Mouse (Mus musculus) MN1 (cell line): ENCODE measurements around the gene Map2k4.
A peak's percentile ranks its signal among the peaks of the same experiment; 100 is the strongest.

Experiments
- DNase-seq: peaks from one replicate; pipeline ENCODE4 v3.0.0-alpha.2; 2016; ENCODE audit warnings: low spot score

Gene Map2k4

GRCm38 (mm10) chr11:65706784-65707183, 81.3 kb downstream of the Map2k4 start:
- no peak for DNase-seq

DNA sequence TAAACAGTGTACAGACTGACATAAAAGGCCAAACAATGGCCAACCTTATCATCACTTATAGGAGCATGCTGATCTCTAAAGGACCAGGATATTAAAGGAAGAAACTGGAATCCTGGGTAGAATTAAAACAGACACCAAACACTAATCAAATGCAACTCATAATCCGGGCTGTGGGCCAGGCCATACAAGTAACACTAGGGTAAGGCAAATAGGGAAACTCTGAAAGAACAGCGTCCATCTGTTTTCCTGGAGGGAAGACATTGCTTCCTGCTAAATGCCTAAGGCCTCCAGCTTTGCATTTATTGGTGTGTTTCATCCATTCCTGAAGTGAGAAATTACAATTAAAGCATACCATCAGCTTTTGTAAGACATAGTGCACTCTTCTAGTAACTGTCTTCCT, 81.9 kb downstream of the Map2k4 start:
- no peak for DNase-seq

- no peak for DNase-seq
Measured at GRCm38 (mm10) chr11:65704861-65705260, 83.2 kb downstream of the Map2k4 start.

DNA sequence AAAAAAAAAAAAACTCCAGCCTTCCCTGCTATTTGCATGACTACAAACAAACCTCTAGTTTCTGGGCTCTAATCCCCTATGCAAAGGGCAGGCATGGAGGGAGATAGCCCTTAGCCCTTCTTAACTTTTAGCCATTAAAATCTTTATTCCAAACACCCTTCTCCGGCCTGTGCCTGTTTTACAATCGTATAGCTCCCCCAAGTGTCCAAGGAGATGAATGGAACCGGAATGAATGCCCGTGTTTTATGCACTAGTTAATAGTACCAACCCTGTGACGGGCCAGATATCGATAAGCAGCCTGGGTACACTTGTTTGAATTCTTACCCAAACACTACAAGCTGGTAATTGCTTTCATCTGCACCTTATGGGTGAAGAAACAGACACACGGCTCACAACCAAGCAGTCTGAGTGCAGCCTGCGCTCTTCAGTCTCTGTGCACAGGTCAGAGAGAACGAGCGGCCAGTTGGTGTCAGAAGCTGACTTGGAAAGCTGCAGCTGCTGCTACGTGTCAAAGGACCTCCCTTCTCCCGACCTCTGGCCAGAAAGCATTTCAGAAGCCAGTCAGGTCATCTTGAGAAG, 109.2 kb downstream of the Map2k4 start:
- peak; percentile 18 for DNase-seq

DNA sequence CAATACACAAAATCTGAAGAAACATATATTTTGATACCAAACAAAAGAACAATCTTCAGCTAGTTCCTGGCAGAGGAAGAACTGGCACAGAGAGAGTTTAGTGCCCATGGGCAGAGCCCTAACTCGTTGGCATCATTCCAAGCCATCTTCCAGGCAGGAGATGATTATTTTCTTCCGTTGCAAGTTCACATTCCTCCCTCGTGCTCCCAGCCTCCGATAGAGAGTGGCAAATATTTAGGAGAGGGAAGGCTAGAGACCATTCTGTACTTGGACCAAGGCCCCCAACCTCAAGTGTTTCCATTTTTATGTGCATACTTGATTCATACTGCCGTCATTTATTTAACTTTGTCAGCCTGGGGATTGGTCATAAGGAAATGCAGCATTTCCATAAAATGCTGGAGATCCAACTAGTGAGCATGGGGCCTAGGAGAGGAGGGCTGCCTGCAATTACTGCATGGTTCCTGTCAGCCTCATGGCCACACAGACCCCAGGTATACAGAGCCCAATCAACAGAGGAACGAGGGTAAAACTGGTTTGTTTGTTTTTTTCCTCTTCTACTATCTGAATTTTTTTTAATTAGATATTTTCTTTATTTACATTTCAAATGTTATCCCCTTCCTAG, 120.6 kb downstream of the Map2k4 start:
- DNase-seq, result no peak

DNA sequence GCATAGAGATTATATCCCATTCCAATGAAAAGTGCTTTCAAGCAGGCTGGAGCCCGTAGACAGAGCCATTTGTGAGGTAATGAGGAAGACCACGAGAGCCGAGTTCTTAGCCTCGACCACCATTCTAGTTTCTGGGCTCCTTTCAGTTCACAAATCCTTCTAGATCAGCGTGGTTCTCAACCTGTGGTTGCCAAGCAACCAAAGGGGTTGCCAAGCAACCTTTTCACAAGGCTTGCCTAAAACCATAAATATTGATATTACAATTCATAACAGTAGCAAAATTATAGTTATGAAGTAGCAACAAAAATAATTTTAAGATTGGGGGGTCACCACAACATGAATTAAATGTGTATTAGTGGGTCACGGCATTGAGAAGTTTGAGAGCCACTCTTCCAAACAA, 123.2 kb downstream of the Map2k4 start:
- DNase-seq, result no peak

- no peak for DNase-seq
Measured at GRCm38 (mm10) chr11:65661790-65662522, 126.1 kb downstream of the Map2k4 start.

- DNase-seq, result no peak
Measured at GRCm38 (mm10) chr11:65653932-65654331, 134.2 kb downstream of the Map2k4 start.

DNA sequence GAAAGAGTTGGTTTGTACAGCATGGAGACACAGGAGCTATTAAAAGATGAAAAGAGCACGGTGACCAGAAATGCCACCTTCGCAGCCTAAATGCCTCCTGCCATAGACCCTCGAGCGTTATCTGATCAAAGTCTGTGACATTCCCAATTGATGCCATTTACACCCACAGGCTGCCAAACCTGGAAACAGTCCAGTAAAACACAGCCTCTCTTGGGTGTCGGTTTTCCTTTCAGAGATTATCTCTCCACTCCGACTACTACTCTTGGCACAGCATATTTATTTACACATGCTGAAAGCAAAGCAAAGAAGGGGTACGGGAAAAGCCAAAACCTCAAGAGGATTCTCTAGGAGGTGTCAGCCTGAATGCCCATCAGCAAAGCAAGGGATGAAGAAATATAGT, 136.7 kb downstream of the Map2k4 start:
- DNase-seq, result no peak

GRCm38 (mm10) chr11:65649956-65650715, 138.0 kb downstream of the Map2k4 start:
- DNase-seq, result no peak

DNA sequence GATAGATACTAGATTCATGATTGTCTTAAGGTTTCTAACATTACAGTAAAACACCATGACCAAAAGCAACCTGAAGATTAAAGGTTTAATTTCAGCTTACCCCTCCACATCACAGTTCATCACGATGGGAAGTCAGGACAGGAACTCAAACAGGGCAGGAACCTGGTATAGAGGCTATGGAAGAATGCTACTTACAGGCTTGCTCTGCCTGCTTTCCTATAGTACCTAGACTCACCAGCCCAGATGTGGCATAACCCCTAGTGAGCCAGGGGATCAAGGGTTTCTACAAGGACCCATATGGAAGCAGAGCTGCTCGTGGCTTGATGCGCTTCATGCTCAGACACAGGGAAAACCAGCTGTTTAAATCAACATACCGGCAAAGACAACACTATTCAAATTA, 138.6 kb downstream of the Map2k4 start:
- DNase-seq, result no peak

DNA sequence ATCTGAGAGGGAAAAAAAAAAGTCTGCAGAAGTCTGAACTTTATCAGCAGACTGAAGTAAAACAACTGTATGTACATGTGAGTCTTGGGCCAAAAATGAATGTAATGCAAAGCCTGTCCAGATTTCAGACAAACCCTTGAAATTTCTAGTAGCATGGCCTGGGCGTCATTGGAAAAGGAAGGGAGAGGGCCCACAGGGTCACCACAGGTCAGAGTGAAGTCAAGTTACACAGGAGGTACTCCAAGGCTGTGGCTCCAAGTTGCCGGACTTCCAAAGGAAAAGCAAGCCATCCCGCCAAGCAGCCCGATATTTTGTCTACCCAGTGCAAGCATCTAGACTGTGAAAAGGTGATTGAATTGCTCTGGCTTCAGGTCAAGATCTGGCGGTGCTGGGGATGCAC, 141.8 kb downstream of the Map2k4 start:
- no peak for DNase-seq

- DNase-seq, result no peak
Measured at GRCm38 (mm10) chr11:65644539-65644938, 143.6 kb downstream of the Map2k4 start.

- DNase-seq, result no peak
Measured at GRCm38 (mm10) chr11:65640261-65640660, 147.8 kb downstream of the Map2k4 start.
